Mouse (Mus musculus): ENCODE data around the gene Cks1b.
A peak's percentile ranks its signal among the peaks of the same experiment; 100 is the strongest.
"Not testable (repeated sequence)": the region's sequence is repeated elsewhere in the genome, so short reads cannot be mapped to it uniquely, and the experiment has no call there.

Gene Cks1b

DNA sequence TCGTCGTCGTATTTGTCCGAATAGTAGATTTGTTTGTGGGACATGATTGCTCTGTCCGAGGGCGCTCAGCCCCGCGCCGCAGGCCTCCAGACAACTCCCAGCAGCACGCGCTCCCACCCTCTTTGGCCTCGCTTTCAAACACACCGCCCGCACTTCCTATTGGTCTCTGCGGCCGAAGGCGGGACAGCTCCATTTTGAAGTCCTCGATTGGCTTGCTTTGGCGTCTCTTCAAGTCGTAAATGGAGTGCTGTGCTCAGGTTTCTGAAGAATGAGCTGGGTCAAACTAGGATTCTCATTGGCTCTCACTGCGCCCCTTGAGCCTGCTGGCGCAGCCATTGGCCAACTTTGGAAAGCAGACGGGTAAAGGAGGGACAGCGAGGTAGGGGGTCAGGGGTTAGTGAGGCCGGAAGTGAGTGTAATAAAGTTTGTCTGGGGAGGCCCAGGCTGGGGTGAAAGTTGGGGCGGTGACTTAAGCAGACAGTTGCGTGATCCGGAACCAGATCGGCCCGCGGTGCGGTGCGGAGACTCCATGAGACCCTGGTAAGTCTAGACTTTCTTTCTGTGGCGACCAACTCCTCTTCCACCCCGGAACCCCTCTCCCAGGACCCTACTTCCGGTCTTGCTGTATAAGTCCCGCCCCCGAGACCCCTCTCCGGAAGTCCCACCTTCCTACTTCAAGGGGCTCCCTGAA is at the start of gene Cks1b, which contains the start of gene Shc1:
Cks1b (minus strand) TSS at position 214 of the 691 bp plus-strand sequence.
Shc1 (plus strand) TSS at position 274 of the 691 bp plus-strand sequence.
- DNase-seq (ENCODE audit: low spot score in 2 of 2), result peak; percentile 92 to 97

DNA sequence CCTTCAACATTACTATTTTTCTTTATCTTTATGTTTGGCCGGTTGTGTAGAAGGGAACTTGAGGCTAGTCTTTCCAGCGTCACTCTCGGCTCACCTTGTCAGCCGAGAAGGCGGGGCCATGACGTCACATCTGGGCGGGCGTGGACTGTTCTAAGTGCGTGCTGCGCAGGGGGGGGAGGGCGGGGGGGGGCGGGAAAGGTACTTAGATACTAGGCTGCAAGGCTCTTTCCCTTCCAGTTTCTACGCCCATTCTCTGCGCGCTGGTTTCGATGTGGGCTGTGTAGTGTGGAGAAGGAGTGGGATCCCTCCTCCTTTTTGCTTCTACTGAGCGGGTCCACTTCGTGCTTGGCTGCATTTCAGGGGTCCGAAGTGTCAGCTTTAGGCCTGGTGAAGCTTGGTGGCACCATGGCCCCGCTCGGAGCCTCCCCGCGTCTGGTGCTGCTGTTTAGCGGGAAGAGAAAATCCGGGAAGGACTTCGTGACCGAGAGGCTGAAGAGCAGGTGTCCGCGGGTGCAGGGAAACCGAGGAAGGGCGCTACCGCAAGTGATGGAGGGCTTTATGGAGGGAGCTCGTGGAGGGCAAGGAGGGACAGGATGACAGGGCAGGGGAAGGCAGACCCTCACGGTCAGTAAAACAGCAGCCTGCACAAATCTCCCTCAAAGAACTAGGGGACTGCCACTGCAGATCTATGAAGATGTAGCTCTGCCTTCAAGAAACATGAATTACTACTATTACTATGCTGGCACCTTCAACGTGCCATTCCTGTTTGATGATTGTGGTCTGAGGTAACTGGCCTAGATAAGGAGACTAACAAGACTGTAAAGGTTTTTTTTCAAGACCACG is 41.0 kb upstream of the Cks1b start:
- DNase-seq (ENCODE audit: low spot score in 2 of 2), result peak; percentile 83 to 86

DNA sequence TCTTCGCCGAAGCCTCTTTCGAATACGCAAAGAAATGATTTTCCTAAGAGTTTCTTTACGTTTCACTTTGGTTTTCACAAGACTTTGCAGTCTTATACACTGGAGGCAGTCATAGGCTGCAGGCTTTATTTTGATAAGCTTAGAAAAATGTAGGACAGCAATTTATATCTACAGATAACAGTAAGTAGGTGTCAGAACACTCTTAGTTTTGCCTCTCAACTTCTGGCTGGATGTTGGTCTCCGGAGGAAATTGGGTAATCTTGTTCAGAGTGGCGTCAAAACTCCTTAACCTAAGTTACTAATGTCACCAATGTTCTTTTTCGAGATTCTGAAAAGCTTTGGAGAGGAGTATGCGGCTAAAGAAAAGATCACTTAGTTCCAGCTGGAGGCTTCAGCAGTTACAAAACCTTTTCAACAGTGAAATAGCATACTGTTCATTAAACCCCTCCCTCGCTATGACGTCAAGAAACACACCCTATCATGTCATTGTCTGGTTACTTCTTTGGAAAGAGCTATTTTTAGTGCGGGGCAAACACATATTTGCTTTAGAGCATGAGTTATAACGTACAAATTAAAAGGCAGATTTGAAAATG is 40.3 kb upstream of the Cks1b start:
- DNase-seq (ENCODE audit: low spot score in 2 of 2), result peak in 1 of 2 experiments; percentile 42

DNA sequence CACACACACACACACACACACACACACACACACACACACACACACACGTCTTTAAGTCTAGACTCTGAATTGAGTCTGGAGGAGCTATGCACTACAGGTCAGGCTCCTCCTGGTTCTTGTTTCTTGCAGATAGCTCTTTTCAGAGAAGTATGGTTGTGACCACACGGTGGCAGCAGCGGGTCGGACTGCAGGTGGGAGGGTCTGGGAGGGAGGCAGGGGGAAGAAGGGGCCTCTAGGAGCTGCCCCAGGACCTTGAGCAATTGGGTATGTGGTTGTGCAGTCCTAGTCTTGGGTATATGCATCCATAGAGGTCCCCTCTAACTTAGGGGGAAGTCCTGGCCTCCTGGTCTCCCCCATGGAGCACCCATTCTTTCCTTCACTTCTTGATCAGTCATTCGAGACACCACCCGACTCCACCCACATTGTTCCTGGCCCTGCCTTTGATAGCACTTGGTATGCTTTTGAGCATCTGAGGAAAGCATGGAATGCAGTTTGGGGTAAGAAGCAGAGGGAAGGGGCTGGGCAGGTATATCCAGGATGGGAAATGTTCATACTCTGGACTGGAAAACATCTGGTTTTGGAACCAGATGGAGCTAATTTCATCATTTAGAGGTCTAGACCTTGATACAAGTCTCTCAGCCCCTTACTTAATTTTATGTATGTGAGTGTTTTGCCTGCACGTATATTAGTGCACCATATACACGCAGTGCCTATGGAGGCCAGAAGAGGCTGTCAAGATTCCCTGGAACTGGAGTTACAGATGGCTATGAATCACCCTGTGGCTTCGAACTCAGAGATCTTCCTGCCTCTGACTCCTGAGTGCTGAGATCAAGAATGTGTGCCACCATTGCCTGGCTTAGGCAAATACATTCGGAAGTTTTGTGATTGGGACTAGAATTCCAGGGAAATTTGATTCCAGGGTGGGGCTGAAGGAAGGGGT is 38.8 kb upstream of the Cks1b start:
- DNase-seq (ENCODE audit: low spot score in 2 of 2), result no peak

DNA sequence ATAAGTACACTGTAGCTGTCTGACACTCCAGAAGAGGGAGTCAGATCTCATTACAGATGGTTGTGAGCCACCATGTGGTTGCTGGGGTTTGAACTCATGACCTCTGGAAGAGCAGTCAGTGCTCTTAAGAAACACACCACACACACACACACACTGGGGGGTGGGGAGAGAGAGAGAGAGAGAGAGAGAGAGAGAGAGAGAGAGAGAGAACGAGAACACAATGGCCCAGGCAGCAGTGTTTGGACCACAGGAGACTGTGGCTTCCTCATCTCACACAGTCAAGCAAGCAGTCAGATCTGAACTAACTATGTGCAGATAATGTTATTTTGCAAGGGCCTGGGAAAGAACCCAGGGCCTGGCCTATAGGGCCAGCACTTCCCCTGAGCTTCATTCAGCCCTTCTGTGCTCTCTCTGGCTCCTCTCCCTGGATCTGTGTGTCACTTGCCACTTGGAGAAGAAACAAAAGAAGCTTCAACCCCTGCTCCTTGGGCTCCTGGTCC is 37.7 kb upstream of the Cks1b start:
- no peak for DNase-seq (ENCODE audit: low spot score in 2 of 2)

DNA sequence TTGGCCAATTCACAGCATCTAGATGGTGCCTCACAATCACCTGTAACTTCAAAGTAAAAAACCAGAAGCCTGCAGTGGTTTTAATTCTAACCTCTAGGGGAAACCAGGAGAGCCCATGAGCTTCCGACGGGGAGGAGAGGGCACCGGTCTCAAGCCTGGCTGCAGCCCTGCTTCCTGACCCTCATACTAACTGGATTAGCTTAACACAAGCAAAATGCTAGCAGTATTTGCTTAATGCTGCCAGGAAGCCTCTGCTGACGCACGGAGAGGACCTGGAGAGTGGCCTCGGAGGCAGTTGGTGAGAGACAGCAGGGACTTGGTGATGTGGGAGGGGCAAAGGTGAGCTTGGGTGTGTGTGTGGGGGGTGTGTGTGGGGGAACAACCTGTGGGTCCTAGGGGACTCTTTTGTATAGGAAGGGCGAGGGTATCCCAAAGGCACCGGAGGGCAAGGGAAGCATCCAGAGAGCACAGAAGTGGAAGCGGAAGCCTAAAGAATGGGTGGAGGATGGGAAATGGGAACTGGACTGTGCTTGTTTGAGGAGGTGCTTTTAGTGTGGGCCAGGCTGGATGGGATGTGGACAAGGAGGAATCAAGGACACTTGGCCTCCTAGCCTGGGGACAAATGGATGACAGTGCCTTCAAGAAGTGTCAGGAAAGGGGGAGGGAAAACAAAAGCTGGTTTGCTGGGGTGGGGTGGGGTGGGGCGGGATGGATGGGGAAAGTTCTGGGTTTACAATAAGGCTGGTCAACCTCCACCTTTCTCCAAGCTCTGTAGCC is 36.4 kb upstream of the Cks1b start, which contains the start of gene Pmvk:
Pmvk (plus strand) TSS at position 141 of the 777 bp plus-strand sequence.
- DNase-seq (ENCODE audit: low spot score in 2 of 2), result no peak

DNA sequence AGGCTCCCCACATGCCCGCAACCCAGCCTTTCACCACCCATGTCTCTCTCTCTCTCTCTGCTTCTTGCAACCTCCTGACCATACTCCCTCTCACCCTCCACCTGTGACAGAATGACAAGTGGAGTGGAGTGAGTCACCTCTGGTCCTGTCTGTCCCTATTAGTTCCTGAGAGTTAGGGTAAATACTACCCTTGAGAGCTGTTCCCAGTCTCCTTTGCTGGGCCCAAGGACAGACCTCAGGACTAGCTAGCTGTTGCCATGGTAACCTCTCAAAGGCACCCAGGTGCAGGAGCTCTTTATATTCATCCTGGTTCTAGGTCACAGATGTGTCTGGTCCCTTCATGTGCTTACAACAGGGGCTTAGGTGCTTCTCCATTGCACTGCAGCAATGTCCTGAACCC is 33.7 kb upstream of the Cks1b start:
- no peak for DNase-seq (ENCODE audit: low spot score in 2 of 2)

DNA sequence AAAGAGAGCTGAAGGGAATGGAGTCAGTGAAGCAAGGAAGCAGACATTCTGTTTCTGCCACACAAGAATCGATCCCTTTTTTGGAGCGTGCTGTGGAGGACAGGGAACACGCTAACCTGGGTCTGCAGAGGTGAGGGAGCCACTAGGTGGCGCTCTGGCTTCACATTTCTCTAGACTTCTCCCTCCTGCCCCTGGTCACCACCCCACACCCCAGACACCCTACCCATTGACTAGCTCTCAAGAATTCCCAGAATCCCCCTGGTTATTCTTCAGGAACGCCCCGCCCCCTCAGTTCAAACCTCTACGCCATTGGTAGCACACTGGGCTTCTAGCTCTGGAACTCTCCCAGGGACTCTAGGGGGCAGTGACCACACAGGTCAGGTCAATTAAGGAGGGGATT is 31.4 kb upstream of the Cks1b start:
- peak; percentile 40 to 51 for DNase-seq (ENCODE audit: low spot score in 2 of 2)

DNA sequence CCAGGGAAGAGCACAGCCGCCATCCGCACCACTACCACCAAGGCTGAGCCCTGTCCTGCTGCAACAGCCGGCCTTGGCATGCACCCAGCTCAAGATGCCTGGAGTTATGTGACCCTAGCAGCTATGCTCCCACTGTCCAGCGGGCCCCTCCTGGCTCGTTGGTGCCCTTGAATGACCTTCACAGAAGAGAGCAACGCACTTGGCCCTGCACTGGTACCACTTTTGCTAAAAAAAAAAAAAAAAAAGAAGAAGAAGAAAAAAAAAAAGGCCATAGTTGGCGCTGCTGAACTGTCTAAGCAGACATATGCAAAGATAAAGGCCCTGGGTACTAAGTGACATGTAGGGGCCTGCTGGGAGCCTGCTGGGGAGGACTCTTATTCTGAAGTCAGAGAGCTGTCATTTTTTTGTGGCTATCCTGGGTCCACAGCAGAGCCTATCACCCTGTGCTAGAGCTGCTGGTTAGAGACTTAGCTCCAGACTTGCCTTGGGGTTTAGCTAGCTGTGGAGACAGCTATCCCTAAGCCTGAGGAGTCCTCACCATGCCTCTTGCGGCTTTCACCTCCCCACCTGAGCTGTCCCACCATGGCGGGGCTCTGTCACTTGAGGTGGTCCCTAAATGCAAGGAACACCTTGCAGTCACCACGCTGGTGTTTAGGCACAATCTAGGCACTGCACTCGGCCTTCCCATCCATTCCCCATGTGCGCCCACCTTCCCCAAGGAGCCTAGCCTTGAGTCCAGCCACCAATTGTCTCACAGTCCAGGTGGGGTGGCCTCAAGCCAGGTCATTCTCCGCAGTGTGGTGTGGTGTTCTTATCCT is 30.7 kb upstream of the Cks1b start:
- no peak for DNase-seq (ENCODE audit: low spot score in 2 of 2)

DNA sequence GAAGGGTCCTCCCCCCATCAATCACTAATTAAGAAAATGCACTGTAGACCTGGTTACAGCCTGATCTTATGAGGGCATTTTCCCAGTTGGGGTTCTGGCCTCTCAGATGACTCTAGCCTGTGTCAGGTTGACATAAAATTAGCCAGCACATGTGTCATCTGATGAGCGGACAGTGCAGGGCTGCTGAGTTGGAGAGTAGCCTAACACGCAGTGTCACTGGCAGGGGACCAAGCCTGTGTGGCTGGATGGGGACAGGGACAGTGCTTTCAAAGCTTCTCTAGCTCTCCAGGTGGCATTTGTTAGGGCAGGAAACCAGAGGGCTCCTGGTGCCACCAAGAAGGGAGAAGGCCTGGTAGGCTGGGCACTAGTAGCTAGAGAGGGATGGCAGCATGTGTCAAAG is 22.5 kb upstream of the Cks1b start:
- no peak for DNase-seq (ENCODE audit: low spot score in 2 of 2)

DNA sequence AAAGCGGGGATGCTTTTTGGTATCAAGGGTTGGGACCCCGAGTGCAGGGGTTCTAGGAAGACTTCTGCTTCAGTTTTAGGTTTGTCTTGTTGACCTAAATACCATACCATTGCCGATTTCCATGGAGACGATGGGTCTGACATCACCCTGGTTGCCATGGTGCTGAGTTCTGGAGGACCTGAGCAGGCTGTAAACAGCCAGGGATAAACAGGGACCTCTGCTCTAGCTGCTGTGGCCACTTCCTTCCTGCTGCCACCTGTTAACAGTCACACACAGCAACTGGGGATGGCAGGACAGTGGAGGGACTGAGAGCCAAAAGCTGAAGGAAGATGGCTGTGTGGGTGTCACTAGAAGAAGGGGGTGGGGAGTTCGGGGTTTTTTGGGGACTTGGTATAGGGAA is 19.1 kb upstream of the Cks1b start:
- DNase-seq (ENCODE audit: low spot score in 2 of 2), result no peak

DNA sequence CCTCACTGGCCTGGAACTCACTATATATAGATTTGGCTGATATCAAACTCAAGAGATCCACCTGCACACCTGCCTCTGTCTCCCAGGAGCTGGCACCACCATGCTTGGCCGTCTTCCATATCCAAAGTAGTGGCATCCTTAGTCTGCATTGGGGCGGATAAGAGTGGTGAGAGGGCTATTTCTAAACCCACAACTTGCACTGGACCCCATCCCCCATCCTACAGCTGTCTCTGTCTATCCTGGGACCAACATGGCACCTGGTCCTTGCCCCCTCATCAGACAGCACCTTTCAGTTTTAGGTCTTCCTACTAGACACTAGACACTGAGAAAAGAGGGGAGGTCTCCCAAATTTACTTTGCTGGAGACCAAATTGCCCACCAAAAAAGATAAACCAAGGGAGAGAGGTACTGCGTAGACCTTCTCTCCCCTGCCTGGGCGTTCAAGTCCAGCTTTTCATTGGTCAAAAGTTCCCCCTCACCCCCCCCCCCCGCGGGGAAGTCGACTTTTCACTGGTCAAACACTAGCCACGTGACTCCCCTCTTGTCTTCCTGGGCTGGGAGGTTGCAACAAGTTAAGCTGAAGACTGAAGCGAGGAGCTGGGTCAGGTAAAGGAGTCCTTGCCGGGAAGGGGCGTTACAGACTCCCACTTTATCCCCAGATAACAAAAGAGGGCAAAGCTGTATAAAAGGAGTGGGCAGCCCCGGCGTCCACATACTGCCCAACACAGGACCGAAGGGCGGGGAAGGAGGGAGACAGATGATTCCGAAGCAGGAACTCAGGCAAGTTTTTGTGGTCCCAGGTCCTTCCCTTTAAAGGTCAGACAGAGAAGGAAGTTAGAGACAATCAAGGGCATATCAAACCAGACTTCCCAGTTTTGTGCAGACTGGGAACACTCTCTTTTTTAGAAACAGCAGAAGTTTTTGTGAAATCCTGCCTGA is 18.3 kb upstream of the Cks1b start, which contains the start of gene Pbxip1:
Pbxip1 (plus strand) TSS at position 531 of the 938 bp plus-strand sequence.
- no peak for DNase-seq (ENCODE audit: low spot score in 2 of 2)

DNA sequence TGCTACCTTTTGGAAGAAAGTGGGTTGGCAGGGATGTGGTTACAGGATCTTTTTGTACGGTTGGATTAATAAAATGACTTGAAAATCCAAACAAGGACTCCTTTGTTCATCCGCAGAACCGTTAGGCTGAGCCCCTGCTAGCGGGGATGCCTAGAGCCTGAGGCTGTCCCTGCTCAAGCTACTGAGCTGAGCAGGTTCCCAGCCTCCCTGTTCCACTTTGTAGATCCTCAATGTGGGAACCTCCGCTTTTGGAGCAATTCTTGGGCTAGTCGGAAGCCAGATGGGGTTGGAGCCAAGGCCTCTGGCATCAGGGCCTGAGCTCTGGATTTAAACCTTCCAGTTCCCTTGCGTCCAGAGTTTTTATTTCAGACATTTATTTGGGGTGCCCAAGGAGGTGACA is 16.9 kb upstream of the Cks1b start:
- no peak for DNase-seq (ENCODE audit: low spot score in 2 of 2)

DNA sequence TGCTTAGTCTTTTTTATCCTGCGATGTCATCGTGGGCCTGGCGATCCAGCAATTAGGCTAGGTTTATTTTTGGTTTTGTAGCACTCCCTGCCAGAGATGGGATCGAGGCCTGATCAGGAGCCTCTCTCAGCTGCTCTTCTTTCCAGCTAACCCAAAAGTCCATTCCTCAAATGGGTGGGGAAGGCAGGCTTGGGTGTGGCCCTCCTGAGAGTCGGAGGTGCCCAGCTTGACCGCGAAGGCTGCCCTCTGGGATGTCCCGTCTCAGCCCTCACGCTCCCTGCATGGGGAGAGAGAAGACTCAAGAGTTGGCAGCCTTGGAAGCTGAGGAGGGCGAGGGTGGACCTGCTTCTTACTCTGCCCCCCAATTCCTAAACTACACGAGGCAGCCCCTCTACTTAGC is 16.3 kb upstream of the Cks1b start:
- DNase-seq (ENCODE audit: low spot score in 2 of 2), result no peak

DNA sequence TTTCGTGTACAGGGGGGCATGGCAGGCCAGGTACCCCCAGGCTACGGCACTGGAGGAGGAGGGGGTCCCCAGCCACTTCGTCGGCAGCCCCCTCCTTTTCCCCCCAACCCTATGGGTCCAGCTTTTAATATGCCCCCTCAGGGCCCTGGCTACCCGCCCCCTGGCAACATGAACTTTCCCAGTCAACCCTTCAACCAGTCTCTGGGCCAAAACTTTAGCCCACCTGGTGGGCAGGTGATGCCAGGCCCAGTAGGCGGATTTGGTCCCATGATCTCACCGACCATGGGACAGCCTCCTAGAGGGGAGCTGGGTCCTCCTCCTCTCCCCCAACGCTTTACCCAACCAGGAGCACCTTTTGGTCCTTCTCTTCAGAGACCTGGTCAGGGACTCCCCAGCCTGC is 14.4 kb upstream of the Cks1b start:
- no peak for DNase-seq (ENCODE audit: low spot score in 2 of 2)

DNA sequence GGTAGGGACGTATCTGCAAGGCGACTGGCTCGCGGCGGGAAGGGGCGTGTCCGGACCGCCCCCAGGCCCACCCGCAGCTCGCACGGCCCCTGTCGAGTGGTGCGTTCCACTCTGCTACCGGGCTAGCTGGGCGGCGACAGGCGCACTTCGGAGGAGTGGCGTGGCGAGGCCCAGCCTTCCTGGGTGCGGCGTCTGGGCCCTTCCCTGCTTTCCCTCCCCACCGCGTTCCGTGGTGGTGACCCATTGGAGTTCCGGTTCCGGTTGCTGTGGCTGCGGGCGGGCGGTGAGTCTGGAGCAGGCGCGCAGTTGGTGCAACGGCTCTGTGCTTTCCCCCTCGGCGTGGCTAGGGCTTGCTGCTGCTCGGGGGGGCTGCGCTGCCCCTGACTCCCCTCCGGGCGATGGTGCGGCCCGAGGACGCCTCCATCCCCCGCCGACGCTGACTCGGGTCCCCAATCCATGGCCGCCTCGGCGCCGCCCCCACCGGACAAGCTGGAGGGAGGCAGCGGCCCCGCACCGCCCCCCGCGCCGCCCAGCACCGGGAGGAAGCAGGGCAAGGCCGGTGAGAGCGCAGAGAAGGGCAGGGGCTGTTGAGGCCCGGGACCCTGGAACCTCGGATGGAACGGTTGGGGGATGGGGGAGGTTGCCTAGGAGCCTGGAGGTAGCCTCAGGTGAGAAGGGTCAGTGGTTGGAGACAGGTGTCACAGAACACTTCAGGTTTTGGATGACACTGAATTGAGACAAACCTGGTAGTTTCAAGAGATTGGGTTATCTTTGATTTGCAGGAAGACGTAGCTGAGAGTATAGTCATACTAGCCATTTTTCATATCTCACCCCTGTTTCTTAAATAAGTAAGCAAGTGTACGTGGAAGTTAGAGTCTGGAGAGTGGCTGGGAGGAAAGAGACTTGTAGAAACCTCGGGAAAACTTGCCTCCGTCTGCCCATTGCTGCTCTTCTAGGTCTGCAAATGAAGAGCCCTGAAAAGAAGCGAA is 12.3 kb upstream of the Cks1b start, which contains the start of gene Pygo2:
Pygo2 (plus strand) TSS at position 44 of the 989 bp plus-strand sequence.
- DNase-seq (ENCODE audit: low spot score in 2 of 2), result peak; percentile 96 to 97

DNA sequence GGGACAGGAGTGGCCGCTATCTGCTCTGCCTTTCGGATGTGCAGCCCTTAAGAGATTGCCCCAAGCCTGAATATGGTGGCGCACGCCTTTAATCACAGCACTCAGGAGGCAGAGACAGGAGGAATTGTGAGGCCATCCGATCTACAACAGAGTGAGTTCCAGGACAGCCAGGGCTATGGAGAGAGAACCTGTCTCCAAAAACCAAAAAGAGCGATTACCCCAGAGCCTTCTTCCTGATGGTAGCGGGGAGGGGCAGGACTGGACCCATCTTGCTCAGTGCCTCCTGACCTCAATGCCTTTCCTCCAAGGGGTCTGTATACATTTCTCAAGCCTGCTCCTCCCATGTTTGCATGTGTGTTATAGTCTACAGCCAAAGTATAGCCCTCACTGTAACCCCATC is 10.8 kb upstream of the Cks1b start:
- not testable (repeated sequence) for DNase-seq (ENCODE audit: low spot score in 2 of 2)

Data from right cerebral cortex, postnatal 36 days (tissue).